Mouse (Mus musculus): ENCODE data around the gene Tmem50b.
A peak's percentile ranks its signal among the peaks of the same experiment; 100 is the strongest.
"Not testable (repeated sequence)": the region's sequence is repeated elsewhere in the genome, so short reads cannot be mapped to it uniquely, and the experiment has no call there.

Gene Tmem50b

DNA sequence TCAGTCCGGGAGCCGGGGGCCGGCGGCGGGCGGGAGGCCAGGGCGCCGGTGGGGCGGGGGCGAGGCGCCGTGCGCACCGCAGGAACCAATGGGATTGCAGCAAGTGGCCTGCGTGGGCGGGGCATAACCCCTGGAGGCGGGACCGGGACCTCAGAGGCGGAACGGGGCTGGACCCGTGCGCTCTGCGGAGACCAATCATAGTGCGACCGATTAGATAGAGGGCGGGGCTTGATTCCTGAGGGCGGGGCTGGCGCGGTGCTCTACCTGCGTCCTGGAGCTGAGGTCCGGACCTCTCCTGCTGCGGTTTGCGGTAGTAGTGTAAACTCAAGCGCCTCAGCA lies at the start of gene Tmem50b:
Gene Tmem50b, minus strand, starts transcription at position 129 of the 339 bp plus-strand sequence.
- DNase-seq (ENCODE audit: inconsistent age in 2 of 2, low spot score in 1 of 2): peak; percentile 99

DNA sequence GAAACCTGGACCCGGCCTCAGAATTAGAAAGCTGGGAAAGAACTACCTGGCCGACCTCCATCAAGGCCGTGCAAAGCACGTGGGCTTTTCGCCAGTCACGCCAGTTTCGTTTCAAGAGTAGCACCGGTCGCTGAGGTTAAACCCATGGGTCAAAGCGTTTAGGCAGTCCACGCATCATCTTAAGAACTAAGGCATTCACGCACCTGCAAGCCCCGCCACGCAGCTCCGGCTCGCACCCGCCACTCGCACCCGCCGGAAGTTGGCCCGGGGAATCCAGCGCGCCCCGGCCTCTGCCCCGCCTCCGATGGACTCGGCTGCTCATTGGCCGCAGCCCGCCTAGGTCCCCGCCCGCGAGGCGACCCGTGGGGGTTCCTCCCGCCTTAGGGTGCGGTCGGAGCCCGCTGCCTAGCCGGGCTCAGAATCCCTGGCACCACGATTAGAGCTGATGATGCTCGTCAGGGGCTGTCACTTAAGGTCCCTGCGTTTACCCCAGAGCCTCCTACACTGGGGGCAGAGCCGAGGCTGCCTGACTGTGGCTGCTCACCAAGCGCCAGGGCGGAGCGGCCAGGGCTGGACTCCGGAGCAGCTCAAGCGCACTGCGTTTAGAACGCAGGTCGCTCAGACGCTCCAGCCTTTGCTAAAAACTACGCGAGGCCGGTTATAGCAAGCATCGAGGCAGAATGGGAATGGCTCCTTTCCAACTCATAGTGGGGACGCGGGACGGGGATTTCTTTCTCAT lies 49.2 kb upstream of the Tmem50b start, which contains the start of gene Gart:
Gene Gart, minus strand, starts transcription at position 272 of the 739 bp plus-strand sequence.
- DNase-seq (ENCODE audit: inconsistent age in 2 of 2, low spot score in 1 of 2): peak; percentile 96 to 98

DNA sequence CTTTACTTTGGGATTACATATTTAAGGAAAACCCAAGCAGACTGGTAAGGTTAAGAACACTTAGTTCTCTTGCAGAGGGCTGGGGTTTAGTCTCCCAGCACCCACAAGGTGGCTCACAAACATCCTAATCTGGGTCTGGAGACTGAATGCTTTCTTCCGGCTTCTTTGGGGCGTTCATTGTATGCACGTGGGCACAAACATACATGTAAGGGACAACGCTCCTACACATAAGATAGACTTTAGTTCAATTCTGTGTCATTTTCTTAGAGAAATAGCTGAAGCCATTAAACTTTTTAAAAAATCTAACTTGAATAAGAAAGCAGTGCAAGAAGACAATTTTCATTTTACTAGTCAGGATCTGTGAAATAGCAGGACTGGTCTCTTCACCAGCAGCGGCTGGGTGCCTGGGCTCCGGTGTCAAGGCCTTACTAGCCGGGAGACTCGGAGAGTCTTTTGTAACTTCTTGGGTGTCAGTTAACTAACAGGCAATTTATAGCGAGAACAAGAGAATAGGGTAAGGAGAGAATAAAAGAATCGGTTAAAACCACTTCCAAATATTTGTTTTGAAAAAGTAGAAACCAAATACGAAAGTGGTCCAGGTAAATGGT lies 48.5 kb upstream of the Tmem50b start:
- DNase-seq (ENCODE audit: inconsistent age in 2 of 2, low spot score in 1 of 2): peak in 1 of 2 experiments; percentile 67

DNA sequence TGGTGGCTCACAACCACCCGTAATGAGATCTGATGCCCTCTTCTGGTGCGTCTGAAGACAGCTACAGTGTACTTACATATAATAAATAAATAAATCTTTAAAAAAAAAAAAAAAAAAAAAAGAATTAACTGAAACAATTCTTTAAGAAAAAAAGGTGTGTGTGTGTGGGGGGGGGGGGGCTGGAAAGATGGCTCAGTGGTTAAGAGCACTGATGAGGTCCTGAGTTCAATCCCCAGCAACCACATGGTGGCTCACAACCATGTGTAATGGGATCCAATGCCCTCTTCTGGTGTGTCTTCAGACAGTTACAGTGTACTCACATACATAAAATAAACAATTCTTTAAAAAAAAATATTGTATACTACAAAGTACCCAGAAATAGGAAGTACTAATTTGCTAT lies 47.8 kb upstream of the Tmem50b start:
- not testable (repeated sequence) for DNase-seq (ENCODE audit: inconsistent age in 2 of 2, low spot score in 1 of 2)

DNA sequence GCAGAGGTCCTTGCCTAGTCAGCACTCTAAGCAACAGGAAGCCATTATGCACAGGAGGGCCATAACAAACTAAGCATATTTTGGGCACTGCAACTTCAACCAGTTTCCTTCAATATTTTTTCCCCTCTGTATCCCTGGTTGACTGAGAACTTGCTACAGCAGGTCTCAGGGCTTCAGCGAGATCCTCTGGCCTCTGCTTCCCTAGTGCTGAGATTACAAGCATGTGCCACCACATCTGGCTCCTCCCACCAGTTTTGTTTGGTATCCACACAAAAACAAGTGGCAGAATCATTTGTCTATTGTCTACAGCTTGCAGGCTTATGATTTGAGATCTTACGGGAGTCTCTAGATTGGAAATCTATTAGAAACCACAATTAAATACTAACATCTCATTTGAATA lies 47.3 kb upstream of the Tmem50b start:
- no peak for DNase-seq (ENCODE audit: inconsistent age in 2 of 2, low spot score in 1 of 2)

DNA sequence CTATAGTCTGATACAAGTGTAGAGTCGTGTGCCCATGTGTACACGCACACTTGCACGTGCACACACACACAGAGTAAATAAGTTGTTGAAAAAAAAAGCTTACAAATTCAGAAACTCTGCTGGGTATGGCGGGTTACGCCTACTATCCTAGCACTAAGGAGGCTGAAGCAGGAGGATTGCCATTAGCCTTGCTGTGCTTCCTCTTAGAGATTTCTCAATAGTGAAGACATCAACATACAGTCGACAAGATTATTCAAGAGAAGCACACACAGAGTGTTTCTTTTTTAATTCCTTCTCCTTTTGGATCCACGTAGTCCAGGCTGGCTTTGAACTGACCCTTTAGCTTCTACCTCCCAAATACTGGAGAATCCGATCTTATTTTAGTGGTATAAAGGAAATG lies 42.6 kb upstream of the Tmem50b start:
- DNase-seq (ENCODE audit: inconsistent age in 2 of 2, low spot score in 1 of 2): no peak

DNA sequence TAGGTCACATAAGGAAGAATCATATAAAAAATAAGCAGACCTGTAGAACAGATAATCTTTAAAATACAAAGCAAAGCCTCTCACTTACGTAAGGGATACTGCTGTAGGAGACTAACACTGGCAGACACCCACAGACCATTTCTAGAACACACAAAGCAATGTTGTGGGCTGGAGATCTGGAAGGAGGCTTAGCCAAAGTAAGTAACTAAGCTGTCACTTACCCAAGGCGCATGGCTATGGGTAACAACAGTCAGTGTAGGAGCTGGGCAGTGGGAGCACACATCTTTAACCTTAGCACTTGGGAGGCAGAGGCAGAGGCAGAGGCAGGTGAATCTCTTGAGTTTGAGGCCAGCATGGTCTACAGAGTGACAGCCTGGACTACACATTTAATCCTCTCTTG lies 42.0 kb upstream of the Tmem50b start:
- DNase-seq (ENCODE audit: inconsistent age in 2 of 2, low spot score in 1 of 2): no peak

DNA sequence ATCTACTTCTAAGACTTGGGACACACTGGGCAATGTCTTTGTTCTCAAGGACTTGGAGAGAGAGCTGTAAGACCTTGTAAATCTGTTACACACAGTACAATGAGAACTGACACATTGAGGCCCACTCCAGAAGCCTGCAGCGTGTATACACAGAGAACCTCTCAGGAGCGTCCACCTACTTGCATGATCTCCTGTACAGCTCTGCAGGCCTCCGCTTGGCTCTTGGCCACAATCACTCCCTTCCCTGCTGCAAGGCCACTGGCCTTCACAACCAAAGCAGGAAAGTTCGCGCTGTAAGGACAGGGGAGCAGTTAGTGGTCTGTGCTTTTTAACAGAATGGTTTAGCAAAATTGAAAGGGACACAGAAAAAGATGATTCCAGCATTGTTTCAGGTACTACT lies 41.6 kb upstream of the Tmem50b start:
- peak; percentile 80 for DNase-seq (ENCODE audit: inconsistent age in 2 of 2, low spot score in 1 of 2)

DNA sequence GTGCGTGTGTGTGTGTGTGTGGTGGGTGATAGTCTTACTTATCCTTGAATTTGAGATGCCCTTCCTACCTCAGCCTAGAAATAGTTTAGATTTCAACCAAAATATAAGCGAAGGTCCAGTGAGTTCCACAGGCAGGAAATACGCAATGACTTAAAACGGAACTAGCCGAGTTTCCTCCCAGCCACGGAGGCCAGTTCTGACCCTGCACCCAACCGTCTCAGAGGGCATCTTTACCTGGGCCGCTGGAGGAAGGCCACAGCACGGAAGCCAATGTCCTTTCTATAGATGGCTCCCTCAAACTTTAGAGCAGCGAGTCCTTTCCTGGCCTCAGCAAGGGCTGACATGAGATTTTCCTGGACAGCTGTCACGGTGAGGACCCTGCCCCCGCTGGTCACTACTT lies 36.0 kb upstream of the Tmem50b start:
- DNase-seq (ENCODE audit: inconsistent age in 2 of 2, low spot score in 1 of 2): no peak

DNA sequence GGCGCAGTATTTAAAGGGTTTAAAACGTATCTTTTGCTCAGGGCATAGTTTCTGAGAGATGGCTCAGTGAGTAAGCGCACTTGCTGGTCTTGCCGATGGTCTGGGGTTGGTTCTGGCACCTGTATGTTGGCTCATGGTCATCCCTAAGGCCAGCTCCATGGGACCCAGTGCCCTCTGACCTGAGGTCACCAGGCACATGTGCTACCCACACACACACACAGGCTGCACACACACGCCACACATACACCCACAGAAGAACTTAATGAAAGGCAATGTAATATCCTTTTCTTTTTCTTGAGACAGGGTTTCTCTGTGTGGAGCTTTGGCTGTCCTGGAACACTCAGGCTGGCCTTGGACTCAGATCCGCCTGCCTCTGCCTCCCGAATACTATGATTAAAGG lies 35.3 kb upstream of the Tmem50b start:
- DNase-seq (ENCODE audit: inconsistent age in 2 of 2, low spot score in 1 of 2): no peak

DNA sequence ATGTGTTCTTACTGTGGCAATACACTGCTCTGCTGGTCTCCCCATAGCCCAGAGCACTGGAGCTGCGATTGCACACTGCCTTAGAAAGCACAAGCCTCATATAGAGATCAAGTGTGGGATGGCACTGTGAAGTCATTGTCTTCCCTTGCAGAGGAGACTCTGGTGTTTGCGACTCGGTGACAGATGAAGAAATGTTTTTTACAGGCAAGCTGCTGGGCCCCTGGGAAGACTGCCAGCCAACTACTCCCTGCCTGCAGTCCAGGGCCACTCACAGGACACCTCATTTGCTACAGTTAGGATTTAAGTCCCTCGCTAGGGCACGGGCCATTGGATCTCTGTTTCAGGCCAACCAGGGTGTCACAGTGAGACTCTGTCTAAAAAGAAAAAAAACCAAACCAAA lies 34.8 kb upstream of the Tmem50b start:
- DNase-seq (ENCODE audit: inconsistent age in 2 of 2, low spot score in 1 of 2): peak; percentile 74 to 86

DNA sequence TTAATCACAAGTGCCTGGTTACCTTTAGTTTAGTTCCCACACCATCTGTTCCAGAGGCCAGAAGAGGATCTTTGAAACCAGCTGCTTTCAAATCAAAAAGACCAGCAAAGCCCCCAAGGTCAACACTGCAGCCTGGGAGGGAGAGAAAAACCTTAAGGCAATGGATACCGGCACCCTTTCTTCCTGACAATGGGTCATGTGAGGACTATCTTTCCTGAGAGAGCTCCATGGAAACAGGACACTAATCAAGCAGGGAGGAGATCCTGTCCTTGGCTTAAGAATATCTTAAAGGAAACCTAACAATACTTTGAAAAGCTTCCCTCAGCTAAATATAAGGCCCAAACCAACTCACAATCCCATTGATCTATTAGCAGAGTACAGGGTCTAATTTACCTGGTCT lies 33.0 kb upstream of the Tmem50b start:
- peak in 1 of 2 experiments; percentile 43 for DNase-seq (ENCODE audit: inconsistent age in 2 of 2, low spot score in 1 of 2)

DNA sequence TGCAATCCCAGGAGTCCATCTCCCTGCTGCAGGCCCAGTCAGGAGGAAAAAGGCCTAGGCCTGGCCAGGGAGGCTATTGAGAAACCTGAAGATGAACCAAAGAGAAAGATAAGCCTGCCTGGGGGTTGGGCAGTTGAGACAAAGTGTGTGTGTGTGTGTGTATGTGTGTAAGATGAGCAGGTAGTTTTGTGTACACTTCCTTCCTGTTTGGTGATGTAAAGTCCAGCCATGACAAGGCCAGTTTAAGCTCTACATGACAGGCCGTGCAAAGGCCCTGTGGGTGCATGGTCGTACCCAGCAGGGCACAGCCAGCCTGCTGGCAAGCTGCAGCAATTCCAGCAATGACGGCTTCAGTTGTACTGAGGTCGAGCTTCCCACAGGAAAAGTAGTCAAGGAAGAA lies 32.1 kb upstream of the Tmem50b start:
- no peak for DNase-seq (ENCODE audit: inconsistent age in 2 of 2, low spot score in 1 of 2)

DNA sequence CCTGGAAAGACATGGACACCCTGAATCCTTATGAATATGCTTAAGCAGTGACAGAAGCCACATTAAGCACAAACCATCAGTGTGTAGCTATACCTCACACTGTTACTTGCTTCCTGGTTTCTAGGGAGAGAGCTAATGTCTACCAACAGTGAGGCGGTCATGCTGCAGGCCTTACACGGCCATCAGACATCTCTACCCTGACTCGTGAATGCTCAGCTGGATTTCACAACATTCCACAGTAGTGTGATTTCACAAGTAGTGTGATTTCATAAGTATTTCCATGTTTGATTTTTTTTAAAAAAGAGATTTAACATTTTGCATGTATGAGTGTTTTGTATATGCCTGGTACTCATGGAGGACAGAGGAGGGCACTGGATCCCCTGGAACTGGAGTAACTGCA lies 31.1 kb upstream of the Tmem50b start:
- no peak for DNase-seq (ENCODE audit: inconsistent age in 2 of 2, low spot score in 1 of 2)

DNA sequence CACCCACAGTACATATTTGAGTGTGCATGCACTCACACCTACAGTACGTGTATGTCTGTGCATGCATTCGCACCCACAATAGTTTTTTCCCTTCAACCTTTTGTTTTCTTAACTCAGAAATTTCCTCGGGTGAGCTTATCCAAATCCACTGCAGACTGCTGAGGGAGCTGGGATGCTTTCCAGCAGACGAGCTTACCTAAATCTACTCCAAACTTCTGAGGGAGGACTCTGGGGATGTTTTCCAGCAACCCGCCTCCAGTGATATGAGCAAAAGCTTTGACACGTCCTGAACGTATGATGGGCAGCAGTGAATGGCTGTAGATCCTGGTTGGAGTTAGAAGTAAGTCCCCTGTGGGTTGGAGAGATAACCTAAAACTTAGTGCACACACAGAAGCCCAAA lies 30.2 kb upstream of the Tmem50b start:
- DNase-seq (ENCODE audit: inconsistent age in 2 of 2, low spot score in 1 of 2): no peak

DNA sequence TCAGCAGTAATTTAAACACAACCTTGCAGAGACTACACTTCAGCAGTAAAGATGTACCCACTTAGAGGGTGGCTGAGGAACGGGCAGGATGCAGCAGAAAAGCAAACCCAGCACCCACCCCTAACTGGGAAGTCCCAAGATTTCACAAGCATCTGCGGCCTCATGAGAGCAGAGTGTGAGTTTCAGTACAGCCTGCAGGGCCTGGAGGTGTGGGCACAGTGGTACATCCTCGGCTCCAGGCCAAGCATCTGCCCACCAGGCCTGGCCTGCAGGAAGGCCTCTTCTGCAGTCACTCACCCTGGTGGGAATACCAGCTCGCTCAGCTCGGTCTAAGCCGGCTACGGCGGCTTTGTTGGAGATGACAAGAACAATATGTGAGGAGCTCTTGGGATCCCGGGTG lies 25.5 kb upstream of the Tmem50b start:
- no peak for DNase-seq (ENCODE audit: inconsistent age in 2 of 2, low spot score in 1 of 2)

DNA sequence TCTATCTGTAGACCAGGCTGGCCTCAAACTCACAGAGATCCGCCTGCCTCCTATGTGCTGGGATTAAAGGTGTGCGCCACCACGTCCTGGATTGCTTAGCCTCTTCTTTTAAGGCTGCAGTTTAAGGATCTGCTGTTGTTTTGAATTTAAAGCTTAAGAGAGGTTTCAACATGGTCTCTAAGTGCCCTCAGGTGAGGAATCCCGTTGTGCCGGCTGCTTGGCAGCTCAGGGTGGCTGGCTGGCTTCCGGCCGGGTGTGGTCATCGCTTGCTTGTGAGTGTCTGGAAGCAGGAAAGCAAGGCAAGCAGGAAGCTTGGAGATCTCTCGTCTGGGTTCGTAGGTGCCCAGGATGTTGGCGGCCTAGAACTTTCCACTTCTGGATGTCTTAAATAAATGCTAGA lies 23.4 kb upstream of the Tmem50b start:
- no peak for DNase-seq (ENCODE audit: inconsistent age in 2 of 2, low spot score in 1 of 2)

DNA sequence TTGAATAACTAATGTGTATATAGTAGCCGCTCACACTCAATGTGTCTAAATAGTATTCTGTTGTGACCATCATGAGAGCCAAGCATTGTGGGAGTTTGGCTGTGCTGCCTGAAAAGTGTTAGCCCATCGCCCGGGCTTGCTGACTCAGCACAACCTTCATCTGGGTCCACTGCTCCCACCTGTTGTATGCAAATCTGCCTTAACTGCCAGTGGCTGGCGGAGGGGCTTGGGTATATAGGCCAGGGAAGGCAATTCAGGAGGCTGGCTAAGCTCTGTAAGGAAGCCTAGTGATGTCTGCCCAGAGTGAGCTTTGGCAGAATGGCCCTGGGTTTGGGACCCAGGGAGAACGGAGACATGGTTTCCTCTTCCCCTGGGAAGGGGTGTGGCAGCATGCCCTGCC lies 22.6 kb upstream of the Tmem50b start:
- DNase-seq (ENCODE audit: inconsistent age in 2 of 2, low spot score in 1 of 2): no peak

DNA sequence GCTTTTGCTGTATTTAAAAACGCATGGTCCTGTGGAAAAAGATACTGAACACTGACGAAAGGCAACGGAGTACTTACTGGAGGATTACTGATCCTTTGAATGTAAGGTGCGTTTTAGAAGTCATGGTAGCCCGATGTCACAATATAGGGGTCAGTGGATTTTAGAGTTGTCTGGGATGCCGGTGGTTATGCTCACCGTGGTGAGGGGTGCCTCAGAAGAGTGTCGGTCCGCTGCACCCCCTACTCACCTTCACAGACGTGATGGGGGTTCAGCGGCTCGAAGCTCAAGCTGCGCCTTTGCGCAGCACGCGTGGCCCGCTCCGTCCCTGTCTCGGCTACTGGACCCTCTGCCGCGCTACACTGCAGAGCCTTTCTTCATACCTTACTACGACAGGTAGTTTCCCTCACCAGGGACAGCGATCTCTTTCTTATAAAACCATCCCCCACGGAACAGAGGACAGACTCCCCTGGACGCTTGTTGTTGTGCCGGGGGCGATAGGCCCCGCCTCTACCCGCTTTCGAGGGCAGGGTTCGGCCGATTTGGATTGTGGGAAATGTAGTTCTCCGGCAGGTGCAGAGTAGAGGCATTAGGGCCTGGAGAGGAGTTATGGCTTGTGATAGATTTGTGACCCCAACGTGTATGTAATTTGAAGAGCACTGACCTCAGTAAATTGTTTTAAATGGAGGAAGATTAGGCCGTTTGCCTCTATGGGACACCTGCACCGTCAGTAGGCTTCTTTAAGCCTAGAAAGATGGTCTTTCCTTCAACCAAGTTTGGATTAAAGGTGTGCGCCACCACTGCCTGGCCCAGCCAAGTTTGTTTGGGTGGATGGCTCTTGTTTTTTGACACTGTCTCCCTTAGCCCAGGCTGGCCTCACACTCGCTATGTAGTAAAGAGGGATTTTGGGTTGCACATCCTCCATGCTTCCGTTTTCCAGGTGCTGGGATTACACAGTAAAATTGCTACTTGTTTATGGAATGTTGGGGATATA lies 21.2 kb upstream of the Tmem50b start, which contains the start of gene Dnajc28:
Gene Dnajc28, minus strand, starts transcription at position 516 of the 991 bp plus-strand sequence.
- peak; percentile 86 to 94 for DNase-seq (ENCODE audit: inconsistent age in 2 of 2, low spot score in 1 of 2)

DNA sequence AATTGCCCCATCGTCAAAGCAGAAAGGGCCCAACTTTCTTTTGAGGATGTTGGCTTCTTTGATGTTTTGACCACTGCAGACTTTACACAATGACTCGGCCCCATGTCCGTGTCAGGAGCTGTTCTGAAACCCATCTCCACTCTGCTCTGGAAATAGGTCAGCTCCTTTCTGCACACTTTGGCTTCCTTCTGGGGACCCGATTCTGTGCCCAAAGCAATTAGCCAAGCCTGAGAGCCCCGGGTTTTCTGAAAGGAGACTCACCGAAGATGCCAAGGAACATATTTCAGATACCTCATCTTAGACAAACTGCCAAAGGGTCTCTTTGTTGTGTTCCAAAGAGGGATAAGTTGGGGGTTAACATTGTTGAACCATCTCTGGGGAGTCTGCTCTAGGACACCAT lies 17.0 kb upstream of the Tmem50b start:
- no peak for DNase-seq (ENCODE audit: inconsistent age in 2 of 2, low spot score in 1 of 2)

DNA sequence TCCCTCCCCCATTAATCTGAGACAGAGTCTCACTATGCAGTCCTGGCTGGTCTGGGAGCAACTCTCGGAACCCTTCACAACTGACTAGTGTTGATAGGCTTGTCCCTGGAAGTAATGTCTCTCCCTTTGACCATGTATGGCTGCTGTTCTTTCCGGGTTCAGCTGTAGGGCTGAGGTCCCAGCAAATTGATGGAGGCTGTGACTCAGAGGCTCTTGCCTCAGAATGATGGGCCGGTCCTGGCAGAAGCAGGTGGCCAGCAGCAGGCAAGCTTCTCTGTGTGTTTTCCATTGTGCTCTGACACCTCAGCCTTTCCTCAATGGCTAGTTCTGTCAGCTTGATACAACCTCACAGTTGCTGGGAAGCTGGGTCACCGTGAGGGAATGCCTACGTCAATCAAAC lies 14.9 kb upstream of the Tmem50b start:
- DNase-seq (ENCODE audit: inconsistent age in 2 of 2, low spot score in 1 of 2): peak in 1 of 2 experiments; percentile 66

DNA sequence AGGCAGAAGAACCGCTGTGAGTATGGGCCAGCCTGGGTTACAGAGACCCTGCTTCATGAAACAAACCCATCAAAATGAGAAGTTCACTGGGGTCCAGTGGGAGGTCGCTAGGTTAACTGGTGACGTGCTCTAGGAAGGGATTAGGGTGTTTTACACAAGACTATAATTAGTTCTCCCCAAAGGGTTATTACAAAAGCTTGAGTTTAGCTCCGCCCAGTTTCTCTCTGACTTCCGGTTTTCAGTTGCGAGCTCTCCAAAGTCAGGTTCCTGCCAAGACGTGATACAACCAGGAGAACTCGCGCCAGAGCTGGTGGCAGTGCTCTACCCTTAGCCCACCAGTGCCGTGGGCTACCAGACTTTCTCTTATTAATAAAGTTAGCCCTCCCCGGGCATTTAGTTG lies 13.6 kb upstream of the Tmem50b start:
- DNase-seq (ENCODE audit: inconsistent age in 2 of 2, low spot score in 1 of 2): no peak
